Mouse (Mus musculus) splenic B cell, adult 2 months (primary cell): ENCODE data around the gene Utf1.

ENCODE experiments used
- DNase-seq: peaks from one replicate; pipeline ENCODE4 v3.0.0-alpha.2; 2011; ENCODE audit warnings: low read depth, low spot score
- H3K27me3 ChIP-seq: 2 replicates; pipeline ENCODE4 v1.6.1; 2012; ENCODE audit warnings: mild to moderate bottlenecking, low read length, moderate library complexity, mixed read lengths; ENCODE audit not compliant: control insufficient read depth, poor library complexity, insufficient read depth, severe bottlenecking
- H3K36me3 ChIP-seq: 2 replicates; pipeline ENCODE4 v1.6.1; 2012; ENCODE audit warnings: mild to moderate bottlenecking, low read length, moderate library complexity, mixed read lengths; ENCODE audit not compliant: control insufficient read depth, poor library complexity, insufficient read depth, severe bottlenecking

The Utf1 gene

DNA sequence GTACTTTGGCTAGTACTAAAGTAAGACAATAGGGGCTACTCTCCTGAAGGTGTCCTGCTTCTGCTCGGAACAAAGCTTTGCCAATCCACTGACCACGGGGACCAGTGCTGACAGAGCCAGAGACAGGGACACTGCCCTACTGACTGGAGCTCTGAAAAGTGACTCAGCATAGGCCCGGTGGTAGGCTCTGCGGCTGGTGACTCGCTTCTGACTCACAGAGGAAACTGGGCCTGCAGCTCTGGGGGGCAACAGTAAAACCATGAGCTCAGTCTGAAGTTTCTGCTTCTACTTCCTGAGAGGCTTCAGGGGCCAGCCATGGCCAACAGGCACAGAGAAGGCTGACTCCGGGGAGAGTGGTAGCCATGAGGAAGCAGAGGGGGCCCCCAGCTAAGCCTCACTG lies 27.8 kb downstream of the Utf1 start:
- Histone ChIP-seq H3K27me3 (no peaks in the 10 kb centered on the region), H3K36me3 (no peaks in the 10 kb centered on the region)
- no peak for DNase-seq

DNA sequence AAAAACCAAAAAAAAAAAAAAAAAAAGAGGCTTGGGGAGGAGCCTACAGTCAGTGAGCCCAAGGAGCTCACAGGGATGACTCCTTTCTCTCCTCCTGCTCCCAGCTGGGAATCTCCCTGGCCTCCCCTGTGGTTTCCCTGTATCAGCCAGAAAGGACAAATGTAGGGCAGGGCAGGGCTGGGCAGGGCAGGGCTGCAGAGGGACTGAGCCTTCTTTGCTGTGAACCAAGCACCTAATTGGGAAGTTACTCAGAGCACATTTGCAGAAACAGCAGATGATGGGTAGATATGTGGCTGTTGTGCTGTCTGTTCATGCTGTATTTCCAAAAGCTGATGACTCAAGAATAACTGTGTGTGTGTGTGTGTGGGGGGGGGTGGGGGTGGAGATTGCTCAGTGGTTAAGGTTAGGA lies 29.3 kb downstream of the Utf1 start:
- no peak for DNase-seq
- no peaks in the 10 kb centered on the region for H3K36me3 ChIP-seq
- no peaks in the 10 kb centered on the region for H3K27me3 ChIP-seq

DNA sequence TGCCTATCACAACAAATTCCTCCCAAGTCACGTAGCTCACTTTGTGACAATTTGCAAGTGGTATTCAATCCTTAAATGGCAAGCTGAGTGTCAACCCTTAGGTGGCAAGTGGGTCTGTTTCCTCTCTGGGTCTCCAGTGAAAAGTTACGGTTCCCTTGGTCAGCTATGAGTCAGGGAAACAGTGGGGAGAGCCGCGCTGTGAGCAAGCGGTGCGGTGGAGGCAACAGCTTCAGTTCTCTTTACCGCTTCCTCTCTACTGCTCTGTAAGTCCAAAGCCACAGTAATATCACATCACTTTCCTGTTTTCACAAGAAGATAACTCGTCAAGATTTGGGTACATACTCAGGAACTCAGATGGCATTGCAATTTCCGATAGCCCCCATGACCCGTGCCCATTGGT lies 30.7 kb downstream of the Utf1 start:
- DNase-seq: peak; percentile 57
- no peaks in the 10 kb centered on the region for H3K36me3 ChIP-seq
- no peaks in the 10 kb centered on the region for H3K27me3 ChIP-seq

DNA sequence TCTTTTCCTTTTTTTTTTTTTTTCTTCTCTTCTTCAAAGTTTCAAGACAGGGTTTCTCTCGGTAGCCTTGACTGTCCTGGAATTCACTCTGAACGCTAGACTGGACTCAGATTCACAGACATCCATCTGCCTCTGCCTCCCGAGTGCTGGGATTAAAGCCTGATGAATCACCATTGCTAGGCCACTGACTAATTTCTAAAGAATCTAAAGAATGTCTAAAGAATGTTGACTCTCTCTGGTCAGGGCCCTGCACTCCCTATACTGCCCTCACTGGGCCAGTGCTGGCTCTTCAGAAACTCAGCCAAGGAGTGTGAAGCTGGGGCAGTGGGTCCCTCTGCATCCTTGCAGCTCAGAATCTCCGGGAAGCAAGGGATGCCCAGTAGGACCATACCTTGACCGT lies 31.9 kb downstream of the Utf1 start:
- Histone ChIP-seq H3K36me3 (no peaks in the 10 kb centered on the region), H3K27me3 (no peaks in the 10 kb centered on the region)
- no peak for DNase-seq

- H3K36me3 ChIP-seq: no peaks in the 10 kb centered on the region
- no peaks in the 10 kb centered on the region for H3K27me3 ChIP-seq
- DNase-seq: peak; percentile 73
Measured at GRCm38 (mm10) chr7:139978278-139978892, 34.8 kb downstream of the Utf1 start, which contains the start of gene 6430531B16Rik. TSS of gene 6430531B16Rik (minus strand) at chr7:139978755.

DNA sequence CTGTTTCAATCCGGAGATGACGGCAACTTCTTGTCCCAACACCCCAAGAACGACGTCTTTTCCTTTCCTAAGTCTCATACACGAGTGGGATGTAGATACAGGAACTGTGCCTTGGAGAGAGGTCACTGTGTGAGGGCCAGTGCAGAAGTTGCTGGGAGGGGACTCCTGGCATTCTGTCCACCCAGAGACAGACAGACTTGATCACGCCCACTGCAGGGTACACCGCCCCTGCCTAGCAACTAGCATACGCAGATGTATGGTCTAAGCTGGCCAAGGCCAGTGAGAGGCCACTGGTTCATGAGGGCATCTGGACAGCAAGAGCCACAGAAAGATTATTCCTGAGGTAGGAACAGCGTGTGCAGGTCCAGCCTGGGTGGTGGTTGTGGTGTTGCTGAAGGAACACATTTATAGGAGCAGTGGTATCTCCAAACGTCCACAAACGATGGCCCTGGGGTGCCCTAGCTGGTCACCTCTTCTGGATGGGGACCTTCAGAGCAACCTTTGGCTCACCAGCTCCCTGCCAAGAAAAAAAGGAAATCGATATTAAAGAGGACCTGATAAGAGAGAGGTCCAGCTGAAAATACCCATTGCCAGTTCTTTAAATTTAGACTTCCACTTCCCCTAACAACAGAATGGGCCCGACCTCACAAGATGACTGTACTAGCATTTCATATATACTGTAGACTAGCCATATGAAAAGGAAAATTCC lies 35.6 kb downstream of the Utf1 start:
- no peaks in the 10 kb centered on the region for H3K27me3 ChIP-seq
- no peaks in the 10 kb centered on the region for H3K36me3 ChIP-seq
- DNase-seq: no peak

GRCm38 (mm10) chr7:139980778-139981177 lies 37.2 kb downstream of the Utf1 start:
- H3K27me3 ChIP-seq: no peaks in the 10 kb centered on the region
- no peak for DNase-seq
- no peaks in the 10 kb centered on the region for H3K36me3 ChIP-seq

GRCm38 (mm10) chr7:139982058-139982457 lies 38.5 kb downstream of the Utf1 start:
- no peak for DNase-seq
- no peaks in the 10 kb centered on the region for H3K36me3 ChIP-seq
- no peaks in the 10 kb centered on the region for H3K27me3 ChIP-seq

DNA sequence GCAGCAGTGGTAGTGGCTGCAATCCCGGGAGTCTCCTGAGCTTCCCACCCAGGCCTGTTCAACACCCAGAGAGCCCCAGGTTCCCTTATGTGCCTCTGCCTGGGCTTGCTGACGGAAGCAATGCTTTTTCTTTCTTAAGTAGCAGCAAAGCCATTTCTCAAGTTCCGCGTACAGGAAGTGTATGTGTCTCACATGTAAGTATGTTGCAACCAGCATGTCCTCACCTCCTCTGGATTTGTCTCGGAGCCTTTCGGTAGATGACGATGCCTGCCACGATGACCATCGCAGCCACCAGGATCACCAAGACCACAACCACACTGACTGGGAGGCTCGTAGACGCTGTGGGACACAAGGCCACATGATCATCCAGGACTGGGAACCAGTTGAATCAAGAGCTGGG lies 40.9 kb downstream of the Utf1 start:
- H3K27me3 ChIP-seq: no peaks in the 10 kb centered on the region
- no peaks in the 10 kb centered on the region for H3K36me3 ChIP-seq
- no peak for DNase-seq

DNA sequence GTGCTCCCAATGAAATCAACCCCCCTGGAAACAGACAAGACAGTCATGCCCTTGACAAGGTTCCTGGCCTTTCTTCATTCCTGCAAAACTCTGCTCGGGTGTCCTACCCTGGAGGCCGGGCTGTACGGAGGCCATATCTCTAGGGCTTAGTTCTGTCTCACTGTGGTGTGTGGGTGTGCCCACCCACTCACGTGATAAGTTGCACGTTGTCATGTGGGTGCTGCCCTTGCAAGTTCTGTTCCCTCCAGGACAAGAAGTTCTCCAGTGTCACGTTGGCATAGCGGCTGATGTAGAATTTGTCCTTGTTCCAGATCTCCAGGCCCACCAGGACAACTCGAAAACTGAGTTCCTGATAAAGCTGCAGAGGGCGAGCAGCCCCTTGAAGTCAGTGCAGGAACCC lies 44.7 kb downstream of the Utf1 start:
- no peak for DNase-seq
- no peaks in the 10 kb centered on the region for H3K36me3 ChIP-seq

GRCm38 (mm10) chr7:139990864-139991394 lies 47.3 kb downstream of the Utf1 start:
- no peak for DNase-seq
- no peaks in the 10 kb centered on the region for H3K36me3 ChIP-seq
- no peaks in the 10 kb centered on the region for H3K27me3 ChIP-seq

More for the DNA sequence above, 44.7 kb downstream of the Utf1 start:
- no peaks in the 10 kb centered on the region for H3K27me3 ChIP-seq

GRCm38 (mm10) chr7:139992406-139992805 lies 48.8 kb downstream of the Utf1 start, which contains the start of gene Adam8:
TSS of gene Adam8 (minus strand) at chr7:139992562.
- Histone ChIP-seq H3K27me3 (no peaks in the 10 kb centered on the region), H3K36me3 (no peaks in the 10 kb centered on the region)
- peak; percentile 48 for DNase-seq

GRCm38 (mm10) chr7:139993532-139993931 lies 49.9 kb downstream of the Utf1 start:
- H3K36me3 ChIP-seq: no peaks in the 10 kb centered on the region
- no peak for DNase-seq
- H3K27me3 ChIP-seq: no peaks in the 10 kb centered on the region

GRCm38 (mm10) chr7:139994202-139994601 lies 50.6 kb downstream of the Utf1 start:
- Histone ChIP-seq H3K36me3 (0 out of 2 replicates have a peak, but pooled peaks cover 3% of the 10 kb centered on the region), H3K27me3 (no peaks in the 10 kb centered on the region)
- no peak for DNase-seq

- Histone ChIP-seq H3K27me3 (no peaks in the 10 kb centered on the region), H3K36me3 (peaks cover 4% of the 10 kb centered on the region; the same call in 1 of the 2 replicates)
- DNase-seq: peak; percentile 84
Measured at GRCm38 (mm10) chr7:139994676-139995075, 51.1 kb downstream of the Utf1 start.
